In the genomic region with DNA sequence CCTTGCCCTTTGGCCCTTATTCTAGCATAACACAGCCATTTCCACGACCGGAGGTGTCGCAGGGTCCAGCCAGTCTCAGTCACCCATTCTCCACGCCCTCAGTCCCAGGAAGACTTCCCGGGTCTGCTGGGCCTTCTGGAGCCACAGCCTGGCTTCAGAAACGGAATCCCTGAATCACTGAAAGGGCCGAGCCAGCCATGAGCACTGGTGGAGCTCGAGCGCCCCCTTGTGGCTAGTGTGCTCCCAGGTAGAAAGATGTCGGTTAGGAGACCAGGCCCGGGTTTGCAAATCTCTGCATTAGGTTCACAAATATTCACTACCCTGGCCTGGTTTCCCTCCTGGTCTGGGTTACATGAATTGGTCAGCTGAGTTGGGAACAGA, we compare ENCODE assay signal across 8 mouse cellular contexts. TPM values are rescaled to one million over a fixed set of nuclear protein-coding genes. Genes with fewer than 3 reads are reported as not detected.
A peak's percentile ranks its signal among the peaks of the same experiment; 100 is the strongest.
DNase-seq lines count a peak whose midpoint lies in the region; ATAC-seq and TF ChIP-seq lines count a peak whose summit lies in the region.

No protein-coding gene starts in this region.

- TF ChIP-seq POLR2A in brain, embryonic 14.5 days (IDR thresholded peaks at IDR 0.05; ENCODE audit: borderline replicate concordance, extremely low read depth, insufficient read depth, insufficient read length, poor library complexity, severe bottlenecking), result no peak

- H3K79me2 ChIP-seq in C2C12 (ENCODE audit: control insufficient read depth, insufficient read depth), result no peaks in the 10 kb centered on the region

- H3K4me1 ChIP-seq in forebrain, embryonic 10.5 days, result peaks cover 68% of the 10 kb centered on the region
- H3K4me1 ChIP-seq in heart, embryonic 15.5 days (replicated peaks), result 0 out of 2 replicates have a peak, but pooled peaks cover 6% of the 10 kb centered on the region
- H3K4me1 ChIP-seq in liver, embryonic 11.5 days (replicated peaks; ENCODE audit: control insufficient read depth, insufficient read depth, low read length), result no peaks in the 10 kb centered on the region
- no peaks in the 10 kb centered on the region for H3K4me1 ChIP-seq in stomach, embryonic 14.5 days (ENCODE audit: control insufficient read depth, insufficient read depth, low read length)

- H3K27ac ChIP-seq in forebrain, embryonic 10.5 days, result peak overlapping the region; percentile 86
- H3K27ac ChIP-seq in heart, embryonic 15.5 days, result no peak overlapping the region
- no peak overlapping the region for H3K27ac ChIP-seq in liver, embryonic 11.5 days (ENCODE audit: low read depth, low read length)
- H3K27ac ChIP-seq in stomach, embryonic 14.5 days (ENCODE audit: low read length), result no peak overlapping the region

- no peaks in the 10 kb centered on the region for H3K9me3 ChIP-seq in forebrain, embryonic 10.5 days
- H3K9me3 ChIP-seq in heart, embryonic 15.5 days (replicated peaks), result no peaks in the 10 kb centered on the region
- no peaks in the 10 kb centered on the region for H3K9me3 ChIP-seq in liver, embryonic 11.5 days (ENCODE audit: control insufficient read depth, low read length)
- no peaks in the 10 kb centered on the region for H3K9me3 ChIP-seq in stomach, embryonic 14.5 days (ENCODE audit: control insufficient read depth, low read depth, low read length)

- peak; percentile 95 for DNase-seq in brain, embryonic 14.5 days (ENCODE audit: low read depth)
- peak; percentile 96 for DNase-seq in forebrain, embryonic 10.5 days (ENCODE audit: extremely low spot score, low spot score)
- peak; percentile 95 for DNase-seq in kidney, postnatal 10 days
- DNase-seq in liver, embryonic 11.5 days (ENCODE audit: low spot score), result peak; percentile 87
- peak; percentile 97 for DNase-seq in neural tube, embryonic 10.5 days (ENCODE audit: extremely low spot score, low spot score)

- H3K36me3 ChIP-seq in C2C12 (ENCODE audit: control insufficient read depth, insufficient read depth), result no peaks in the 10 kb centered on the region
- H3K36me3 ChIP-seq in forebrain, embryonic 10.5 days (replicated peaks), result no peaks in the 10 kb centered on the region
- no peaks in the 10 kb centered on the region for H3K36me3 ChIP-seq in heart, embryonic 15.5 days
- no peaks in the 10 kb centered on the region for H3K36me3 ChIP-seq in liver, embryonic 11.5 days (ENCODE audit: control insufficient read depth, insufficient read depth, low read length)
- no peaks in the 10 kb centered on the region for H3K36me3 ChIP-seq in stomach, embryonic 14.5 days (ENCODE audit: control insufficient read depth, insufficient read depth, low read length)

- peak; percentile 51; the same call in 1 of the 2 replicates for ATAC-seq in heart, embryonic 15.5 days (replicated peaks; ENCODE audit: insufficient number of reproducible peaks, insufficient read depth, low FRiP score, low read depth)
- peak; percentile 58 for ATAC-seq in liver, embryonic 11.5 days (replicated peaks; ENCODE audit: low FRiP score)
- ATAC-seq in stomach, embryonic 14.5 days (ENCODE audit: insufficient number of reproducible peaks, insufficient read depth, low FRiP score, low read depth), result peak; percentile 44; the same call in 1 of the 2 replicates

- WGBS in forebrain, embryonic 10.5 days, result 5% methylated on average over 11 of the region's 11 CpGs
- 9% methylated on average over 11 of the region's 11 CpGs for WGBS in heart, embryonic 15.5 days
- WGBS in liver, embryonic 11.5 days, result 7% methylated on average over 11 of the region's 11 CpGs
- WGBS in stomach, embryonic 14.5 days, result 5% methylated on average over 11 of the region's 11 CpGs

- no peak overlapping the region for H3K4me2 ChIP-seq in heart, embryonic 15.5 days
- H3K4me2 ChIP-seq in liver, embryonic 11.5 days, result no peak overlapping the region
- no peak overlapping the region for H3K4me2 ChIP-seq in stomach, embryonic 14.5 days (replicated peaks; ENCODE audit: low read depth, low read length)

- TF ChIP-seq CTCF in C2C12 (IDR thresholded peaks at IDR 0.05; ENCODE audit: control insufficient read depth, insufficient read depth, insufficient read length), result peak; percentile 71
- peak; percentile 99 for TF ChIP-seq CTCF in brain, embryonic 14.5 days (IDR thresholded peaks at IDR 0.05; ENCODE audit: borderline replicate concordance, extremely low read depth, insufficient read depth, insufficient read length)

- H3K79me3 ChIP-seq in C2C12 (ENCODE audit: low read depth), result no peaks in the 10 kb centered on the region

- H3ac ChIP-seq in C2C12 (ENCODE audit: control insufficient read depth, insufficient read length, low read depth), result no peak overlapping the region

- H3K4me3 ChIP-seq in C2C12 (ENCODE audit: insufficient read depth, poor library complexity, severe bottlenecking), result no peak overlapping the region
- no peak overlapping the region for H3K4me3 ChIP-seq in forebrain, embryonic 10.5 days
- H3K4me3 ChIP-seq in heart, embryonic 15.5 days, result no peak overlapping the region
- no peak overlapping the region for H3K4me3 ChIP-seq in liver, embryonic 11.5 days (ENCODE audit: low read depth, low read length)
- H3K4me3 ChIP-seq in stomach, embryonic 14.5 days (ENCODE audit: low read depth, low read length), result no peak overlapping the region

- no peak overlapping the region for H3K9ac ChIP-seq in heart, embryonic 15.5 days
- no peak overlapping the region for H3K9ac ChIP-seq in liver, embryonic 11.5 days (ENCODE audit: low read depth, low read length)
- no peak overlapping the region for H3K9ac ChIP-seq in stomach, embryonic 14.5 days (replicated peaks; ENCODE audit: low read depth, low read length)

- H3K27me3 ChIP-seq in C2C12 (ENCODE audit: control insufficient read depth, insufficient read depth, insufficient read length), result peaks cover 17% of the 10 kb centered on the region
- peaks cover 24% of the 10 kb centered on the region for H3K27me3 ChIP-seq in forebrain, embryonic 10.5 days (ENCODE audit: poor library complexity, severe bottlenecking)
- H3K27me3 ChIP-seq in heart, embryonic 15.5 days, result no peaks in the 10 kb centered on the region
- no peaks in the 10 kb centered on the region for H3K27me3 ChIP-seq in liver, embryonic 11.5 days (replicated peaks; ENCODE audit: control insufficient read depth, insufficient read depth, low read length)
- H3K27me3 ChIP-seq in stomach, embryonic 14.5 days (ENCODE audit: control insufficient read depth, insufficient read depth, low read length), result no peaks in the 10 kb centered on the region

TF ChIP-seq in C2C12, 6 proteins besides CTCF, POLR2A, EP300 and RAD21:
- TF ChIP-seq FOSL1 (IDR thresholded peaks at IDR 0.05; ENCODE audit: insufficient read depth, low read length, poor library complexity, severe bottlenecking) (no peak), MYOG (IDR thresholded peaks at IDR 0.05; ENCODE audit: control insufficient read depth, extremely low read depth, insufficient read length) (no peak), MYOD1 (IDR thresholded peaks at IDR 0.05; ENCODE audit: control insufficient read depth, insufficient read length, low read depth) (no peak), MAX (IDR thresholded peaks at IDR 0.05) (no peak), CEBPB (IDR thresholded peaks at IDR 0.05; ENCODE audit: low read depth) (no peak), USF1 (IDR thresholded peaks at IDR 0.05; ENCODE audit: low read depth) (no peak)

RNA-seq across cellular contexts. Expression of a gene that starts 26.4 kb away (rescaled TPM):
- polyA plus RNA-seq in C2C12 (2012; fragmentation: generic; extraction: Trizol), result 1.1 TPM
- polyA plus RNA-seq in brain, embryonic 14.5 days (2012; rRNA removed), result 56.0 and 57.2 TPM in 2 replicates
- 0.55 and 0.89 TPM in 2 replicates for polyA plus RNA-seq in forebrain, embryonic 10.5 days (2016; fragmentation: Nextera tagmentation; extraction: Ambion mirVana)
- 0.39 and 0.99 TPM in 2 replicates for polyA plus RNA-seq in heart, embryonic 15.5 days (2015; fragmentation: Nextera tagmentation; extraction: Ambion mirVana)
- 0.70 and 0.71 TPM in 2 replicates for polyA plus RNA-seq in liver, embryonic 11.5 days (2014; fragmentation: Nextera tagmentation; extraction: Ambion mirVana)
- polyA plus RNA-seq in stomach, embryonic 14.5 days (2014; fragmentation: Nextera tagmentation; extraction: Ambion mirVana), result 2.1 and 2.7 TPM in 2 replicates

RNA-seq across cellular contexts. Expression of a gene that starts 45.7 kb away (rescaled TPM):
- 118 TPM for polyA plus RNA-seq in C2C12 (2012; fragmentation: generic; extraction: Trizol)
- 7.8 and 8.4 TPM in 2 replicates for polyA plus RNA-seq in brain, embryonic 14.5 days (2012; rRNA removed)
- polyA plus RNA-seq in forebrain, embryonic 10.5 days (2016; fragmentation: Nextera tagmentation; extraction: Ambion mirVana), result 1.1 and 1.3 TPM in 2 replicates
- 3.1 and 3.4 TPM in 2 replicates for polyA plus RNA-seq in heart, embryonic 15.5 days (2015; fragmentation: Nextera tagmentation; extraction: Ambion mirVana)
- polyA plus RNA-seq in liver, embryonic 11.5 days (2014; fragmentation: Nextera tagmentation; extraction: Ambion mirVana), result 4.6 and 6.5 TPM in 2 replicates
- 4.4 and 5.0 TPM in 2 replicates for polyA plus RNA-seq in stomach, embryonic 14.5 days (2014; fragmentation: Nextera tagmentation; extraction: Ambion mirVana)

RNA-seq across cellular contexts. Expression of a gene that starts 53.7 kb away (rescaled TPM):
- 0.13 TPM for polyA plus RNA-seq in C2C12 (2012; fragmentation: generic; extraction: Trizol)
- 0.04 and 0.11 TPM in 2 replicates for polyA plus RNA-seq in brain, embryonic 14.5 days (2012; rRNA removed)
- not detected in 2 replicates for polyA plus RNA-seq in forebrain, embryonic 10.5 days (2016; fragmentation: Nextera tagmentation; extraction: Ambion mirVana)
- polyA plus RNA-seq in heart, embryonic 15.5 days (2015; fragmentation: Nextera tagmentation; extraction: Ambion mirVana), result 5.3 and 6.0 TPM in 2 replicates
- 0.11 and 0.12 TPM in 2 replicates for polyA plus RNA-seq in liver, embryonic 11.5 days (2014; fragmentation: Nextera tagmentation; extraction: Ambion mirVana)
- 0.27 and 0.30 TPM in 2 replicates for polyA plus RNA-seq in stomach, embryonic 14.5 days (2014; fragmentation: Nextera tagmentation; extraction: Ambion mirVana)

Comparison
In these comparisons a context has a peak if more than half of its experiments do, and no peak if none do; other contexts are left out.
1. RNA of a gene that starts 26.4 kb away (polyA plus RNA-seq): 56.0 to 57.2 TPM in brain, embryonic 14.5 days; 2.1 to 2.7 TPM in stomach, embryonic 14.5 days, 1.1 TPM in C2C12 (single experiment), 0.55 to 0.89 TPM in forebrain, embryonic 10.5 days, 0.70 to 0.71 TPM in liver, embryonic 11.5 days and 0.39 to 0.99 TPM in heart, embryonic 15.5 days; every median in the first group is over 10 times any median in the second.
2. RNA of a gene that starts 45.7 kb away (polyA plus RNA-seq): 118 TPM in C2C12 (single experiment); 7.8 to 8.4 TPM in brain, embryonic 14.5 days, 4.6 to 6.5 TPM in liver, embryonic 11.5 days, 4.4 to 5.0 TPM in stomach, embryonic 14.5 days, 3.1 to 3.4 TPM in heart, embryonic 15.5 days and 1.1 to 1.3 TPM in forebrain, embryonic 10.5 days; every median in the first group is over 10 times any median in the second.
3. Peak in every context shown above with its lines, with median percentiles within 50 percentile points of each other: DNase-seq and ATAC-seq.